Mouse (Mus musculus) megakaryocyte, embryonic 14.5 days (primary cell): ENCODE data around the gene Unc5cl.

Experiments
- FLI1 ChIP-seq: IDR thresholded peaks from 2 replicates; pipeline ENCODE4 v1.6.1; 2012; ENCODE audit warnings: low read length, inconsistent platforms, mixed read lengths
- GATA1 ChIP-seq: IDR thresholded peaks from 3 replicates; pipeline ENCODE4 v1.6.1; 2012; ENCODE audit warnings: mixed read lengths, low read length, inconsistent platforms, borderline replicate concordance

DNA sequence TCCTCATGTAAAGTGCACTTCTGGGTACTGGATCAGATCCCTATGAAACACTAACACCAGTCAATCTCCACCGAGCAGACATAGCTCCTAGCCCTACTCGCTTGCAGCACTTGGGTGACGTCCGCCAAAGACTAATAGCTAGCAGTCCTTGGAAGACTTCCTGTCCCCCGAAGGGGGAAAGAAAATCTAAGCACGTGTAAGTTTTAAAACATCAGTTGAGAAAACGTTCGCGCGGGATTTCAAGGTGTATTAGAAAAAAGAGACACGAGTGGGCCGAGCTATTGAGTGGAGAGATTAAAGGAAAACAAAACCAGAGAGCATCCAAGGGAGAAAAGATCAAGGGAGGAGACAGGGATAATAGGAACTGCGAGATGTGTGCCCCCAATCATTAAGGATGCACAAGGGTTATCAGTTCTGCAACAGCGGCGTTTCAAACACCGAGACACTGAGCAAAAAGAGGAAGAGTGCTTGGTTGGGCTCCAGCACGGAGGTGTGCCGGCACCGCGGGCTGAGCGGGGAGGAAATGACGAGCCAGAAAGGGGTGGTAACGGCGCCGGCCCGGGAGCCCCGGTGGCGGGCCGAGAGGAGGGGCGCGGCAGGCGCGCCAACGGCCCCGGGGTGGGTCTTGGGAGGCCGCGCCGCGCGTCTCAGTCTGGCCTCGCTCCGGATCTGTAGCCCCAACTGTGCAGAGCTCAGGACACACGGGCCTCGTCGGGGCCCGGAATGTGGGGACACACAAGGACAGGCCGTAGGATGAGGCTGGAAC lies 46.0 kb upstream of the Unc5cl start:
- TF ChIP-seq GATA1 (no peak; the same call in 2 of the 3 replicates), FLI1 (no peak)
